Mouse (Mus musculus) left cerebral cortex, postnatal 10 days (tissue): ENCODE measurements around the gene Ccser1. TPM values are rescaled to one million over a fixed set of nuclear protein-coding genes. Genes with fewer than 3 reads are reported as not detected.
"Not testable (repeated sequence)": the region's sequence is repeated elsewhere in the genome, so short reads cannot be mapped to it uniquely, and the experiment has no call there.

Experiments
- DNase-seq, 2 experiments: peaks; one replicate each; pipeline ENCODE4 v3.0.0; 2021 to 2022; ENCODE audit warnings: low spot score in 2 of 2, mixed read lengths in 1 of 2; ENCODE audit errors: extremely low spot score in 1 of 2
- intact Hi-C: fragments of 180-260 bp; cut with DNase I; formaldehyde crosslinking; loops from one replicate; pipeline ENCODE4 v1.15.1; 2025
- total RNA-seq, 2 experiments: library from RNA; stranded (reverse); gene quantifications; 2 replicates each; pipeline ENCODE4 v1.2.3; 2021

Ccser1 gene
- total RNA-seq, 2 experiments from 2014 or later: 31.5 to 31.8 TPM

DNA sequence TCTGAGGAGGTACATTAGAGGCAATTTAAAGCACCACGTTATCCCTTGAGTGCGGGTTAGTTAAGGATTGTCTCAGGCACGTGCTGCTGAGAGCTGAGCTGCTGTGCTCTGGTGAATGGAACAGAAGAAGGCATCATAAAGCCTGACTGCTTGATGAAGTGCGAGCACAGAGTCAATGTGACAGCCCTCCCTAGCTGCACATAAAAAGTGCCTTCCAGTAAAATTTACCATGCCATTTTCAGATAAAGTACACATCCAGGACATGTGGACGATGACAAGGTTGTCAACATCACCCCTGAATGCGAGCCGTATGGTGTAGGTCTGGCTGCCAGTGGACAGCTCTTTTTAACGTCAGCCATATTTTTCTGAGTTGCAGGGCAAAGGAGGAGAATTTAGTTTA is 35.6 kb downstream of the Ccser1 start:
- intact Hi-C loops: no loop called here
- DNase-seq: no peak

GRCm38 (mm10) chr6:61216514-61216913 is 36.4 kb downstream of the Ccser1 start:
- intact Hi-C loops: no loop called here
- DNase-seq: no peak

GRCm38 (mm10) chr6:61217717-61218116 is 37.6 kb downstream of the Ccser1 start:
- no peak for DNase-seq
- intact Hi-C loops: no loop called here

- intact Hi-C loops: no loop called here
- no peak for DNase-seq
Observed at GRCm38 (mm10) chr6:61223563-61223962, 43.4 kb downstream of the Ccser1 start.

DNA sequence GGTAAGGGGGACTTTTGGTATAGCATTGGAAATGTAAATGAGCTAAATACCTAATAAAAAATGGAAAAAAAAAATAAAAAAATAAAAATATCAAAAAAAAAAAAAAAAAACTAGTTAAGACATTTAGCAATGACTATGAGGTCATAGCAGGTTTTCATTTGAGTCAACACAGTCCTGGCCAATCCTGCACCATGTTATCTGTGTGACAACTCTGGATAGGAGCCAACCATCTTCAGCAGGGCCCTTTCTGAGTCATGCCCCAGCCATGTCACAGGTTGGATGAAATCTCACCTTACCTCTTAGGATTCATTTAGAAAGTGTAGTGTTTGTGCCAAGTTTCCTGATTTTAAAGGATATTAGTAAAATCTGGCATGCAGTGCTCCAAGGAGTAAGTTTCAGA is 45.2 kb downstream of the Ccser1 start:
- no peak for DNase-seq
- intact Hi-C loops: no loop called here

DNA sequence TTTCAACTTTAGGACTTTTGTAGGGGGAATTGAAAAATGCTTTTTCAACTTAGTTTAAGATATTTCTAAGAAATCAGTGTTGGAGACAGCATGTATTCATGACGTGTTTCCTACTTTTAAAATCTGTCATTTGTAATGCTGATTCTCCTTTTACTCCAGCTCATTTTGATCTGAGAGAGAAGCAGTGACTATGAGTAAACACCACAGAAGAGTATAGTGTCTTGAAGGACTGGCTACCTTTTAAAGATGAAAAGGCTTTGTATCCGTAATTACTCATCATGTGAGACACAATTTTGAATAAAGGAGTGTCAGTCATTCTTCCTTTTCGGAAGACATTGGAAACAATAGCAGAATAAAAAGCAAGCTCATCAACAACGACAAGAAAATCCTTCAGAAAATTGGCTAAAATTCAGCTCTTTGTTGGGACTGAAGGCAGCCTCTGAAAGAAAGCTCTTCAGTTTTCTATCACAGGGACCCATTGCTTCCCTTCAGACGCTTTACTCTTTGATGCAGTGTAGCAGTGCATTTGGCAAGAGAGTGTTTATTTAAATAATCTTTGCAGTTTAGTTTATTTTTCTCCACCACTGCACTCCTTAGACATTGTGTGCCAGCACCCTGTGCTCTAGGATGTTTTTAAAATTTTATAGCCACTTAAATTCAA is 50.1 kb downstream of the Ccser1 start:
- no peak for DNase-seq
- intact Hi-C loops: no loop called here

GRCm38 (mm10) chr6:61233060-61233459 is 52.9 kb downstream of the Ccser1 start:
- no peak for DNase-seq
- intact Hi-C loops: no loop called here

GRCm38 (mm10) chr6:61233548-61234187 is 53.5 kb downstream of the Ccser1 start:
- intact Hi-C loops: no loop called here
- no peak for DNase-seq

DNA sequence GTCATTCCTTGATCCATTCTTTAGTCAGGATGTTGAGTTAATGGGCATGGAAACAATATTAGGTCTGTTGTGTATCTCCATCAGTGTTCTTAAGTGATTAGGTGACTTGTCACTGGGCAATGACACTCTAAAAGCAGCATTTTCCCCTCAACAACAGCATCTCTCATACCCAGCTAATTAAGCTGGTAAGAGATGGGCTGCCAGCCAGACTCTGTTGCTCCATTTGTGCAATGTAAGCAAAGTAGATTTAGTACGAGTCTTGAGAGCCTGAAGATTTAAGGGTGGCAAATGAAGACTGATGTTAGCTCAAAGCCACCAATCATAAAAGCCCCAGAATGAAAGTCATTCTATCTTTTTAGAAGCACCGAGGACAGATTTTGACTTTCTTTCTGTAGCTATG is 60.5 kb downstream of the Ccser1 start:
- no peak for DNase-seq
- intact Hi-C loops: no loop called here

GRCm38 (mm10) chr6:61242556-61242955 is 62.4 kb downstream of the Ccser1 start:
- intact Hi-C loops: no loop called here
- no peak for DNase-seq

DNA sequence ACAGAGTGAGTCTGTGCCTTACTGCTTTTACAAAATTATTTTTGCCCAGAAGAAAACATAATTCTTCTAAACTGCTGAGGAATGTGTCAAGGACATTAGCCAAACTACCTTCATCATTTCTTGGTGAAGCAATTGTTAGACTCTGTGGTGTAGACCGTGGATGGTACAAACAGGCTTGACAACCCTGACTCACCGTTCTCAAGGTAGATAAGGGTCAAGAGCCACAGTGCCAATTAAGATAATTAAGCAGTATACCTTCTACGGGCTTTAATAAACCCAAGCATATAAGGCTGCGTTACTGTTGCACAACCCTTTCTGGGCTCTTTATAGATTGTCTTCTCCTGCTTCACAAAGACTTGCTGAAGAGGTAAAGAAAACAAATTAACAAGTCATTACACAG is 66.4 kb downstream of the Ccser1 start:
- no peak for DNase-seq
- intact Hi-C loops: no loop called here

- intact Hi-C loops: no loop called here
- no peak for DNase-seq
Observed at GRCm38 (mm10) chr6:61247842-61248472, 67.8 kb downstream of the Ccser1 start.

DNA sequence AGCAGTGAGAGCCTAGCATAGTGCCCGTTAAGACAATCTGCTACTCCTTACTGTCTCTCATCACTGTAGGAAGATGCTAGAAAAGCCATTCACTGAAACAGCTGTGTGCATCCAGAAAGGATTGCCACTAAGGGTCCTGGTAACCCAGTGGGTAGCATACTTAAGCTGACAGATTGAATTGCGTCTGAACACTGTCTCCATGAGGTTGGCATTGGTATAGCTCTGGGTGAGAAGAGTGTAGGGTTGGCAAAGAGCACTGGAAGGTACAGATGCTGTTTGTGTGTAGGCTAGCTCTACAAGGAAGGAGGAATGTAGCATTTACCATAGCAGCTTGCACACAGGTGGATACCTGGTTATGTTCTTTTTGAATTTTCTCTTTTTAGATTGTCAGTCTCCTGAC is 68.6 kb downstream of the Ccser1 start:
- no peak for DNase-seq
- intact Hi-C loops: no loop called here

DNA sequence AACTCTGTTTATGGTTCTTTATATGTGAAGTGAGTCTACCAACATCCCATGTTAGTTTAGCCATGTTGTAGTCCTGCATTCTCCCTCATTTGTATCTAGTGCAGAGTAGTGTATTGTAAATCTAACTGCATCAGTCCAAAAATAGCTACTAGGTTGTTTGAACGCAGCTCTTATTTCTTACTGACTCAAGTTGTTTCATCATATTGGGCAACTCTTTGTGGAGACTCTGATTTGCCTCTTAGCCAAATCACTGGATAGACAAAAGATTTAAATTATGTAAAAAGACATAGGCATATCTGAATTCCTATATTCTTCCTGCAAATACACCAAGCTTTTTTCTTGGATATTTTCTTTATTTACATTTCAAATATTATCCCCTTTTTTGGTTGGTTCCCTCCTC is 71.1 kb downstream of the Ccser1 start:
- intact Hi-C loops: no loop called here
- DNase-seq: no peak

DNA sequence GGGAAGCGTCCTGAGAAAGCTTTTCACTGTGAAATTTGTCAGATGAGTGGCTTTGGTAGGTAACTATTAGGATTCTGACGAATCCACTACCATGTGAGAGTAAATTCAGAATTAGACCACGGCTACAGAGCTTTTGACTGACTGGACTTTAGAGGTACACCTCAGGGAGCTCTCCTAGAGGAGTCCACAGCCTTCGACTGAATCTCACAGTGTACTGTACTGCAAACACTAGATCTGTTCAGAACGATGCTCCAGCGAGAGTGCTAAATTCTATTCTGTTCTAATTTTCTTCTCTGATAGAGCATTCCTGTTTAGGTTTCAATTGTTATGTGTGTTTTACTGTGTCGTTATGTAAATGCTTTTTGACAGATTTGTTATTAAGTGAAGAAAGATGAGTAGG is 72.8 kb downstream of the Ccser1 start:
- intact Hi-C loops: no loop called here
- no peak for DNase-seq

GRCm38 (mm10) chr6:61255874-61256273 is 75.8 kb downstream of the Ccser1 start:
- DNase-seq, intact Hi-C loops: not testable (repeated sequence)

- intact Hi-C loops: no loop called here
- no peak for DNase-seq
Observed at GRCm38 (mm10) chr6:61258847-61259634, 78.9 kb downstream of the Ccser1 start.

GRCm38 (mm10) chr6:61261381-61261780 is 81.3 kb downstream of the Ccser1 start:
- DNase-seq: no peak
- intact Hi-C loops: no loop called here

GRCm38 (mm10) chr6:61262448-61262847 is 82.3 kb downstream of the Ccser1 start:
- intact Hi-C loops: no loop called here
- no peak for DNase-seq

DNA sequence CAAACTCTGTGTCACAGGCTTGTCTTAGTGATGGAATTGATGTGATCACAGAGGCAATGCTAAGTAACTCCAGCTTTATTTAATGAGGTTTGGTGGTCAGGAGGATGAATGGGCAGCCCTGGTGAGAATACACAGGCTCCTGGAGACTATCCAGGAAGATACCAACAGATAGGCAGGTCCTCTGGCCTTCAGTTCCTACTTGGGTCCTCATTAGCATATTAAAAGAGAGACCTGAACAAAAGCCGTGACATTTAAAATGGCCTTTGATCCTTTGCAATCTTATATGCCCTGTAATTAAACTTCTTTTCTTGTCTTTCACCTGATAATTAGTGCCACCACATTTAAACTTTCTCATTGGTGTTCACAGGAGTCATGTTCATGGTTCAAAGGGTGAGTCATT is 83.2 kb downstream of the Ccser1 start:
- intact Hi-C loops: no loop called here
- no peak for DNase-seq
